Comparison of ENCODE assay signal across 20 mouse cellular contexts in genomic region chr10:121379387-121379786, GRCm38 (mm10). TPM values are rescaled to one million over a fixed set of nuclear protein-coding genes. Genes with fewer than 3 reads are reported as not detected.
DNase-seq lines count a peak whose midpoint lies in the region; ATAC-seq and TF ChIP-seq lines count a peak whose summit lies in the region.
"Had no signal": no experiment of that assay in that cellular context is flagged by ENCODE, and none has a peak within 500 bp of the region (broad histone marks: within the 10 kb centered on the region; RNA-seq: fewer than 3 reads in every experiment).

No protein-coding gene starts in this region.

- H3K9me3 ChIP-seq in kidney, postnatal 0 days (replicated peaks; ENCODE audit: low read length) = no peaks in the 10 kb centered on the region
- H3K9me3 ChIP-seq: limb, embryonic 15.5 days; midbrain, embryonic 10.5 days; stomach, embryonic 15.5 days had no signal

- no peak for TF ChIP-seq POLR2A in testis, adult 2 months (IDR thresholded peaks at IDR 0.05; ENCODE audit: control insufficient read depth, low read depth, low read length)

- no peak for ATAC-seq in kidney, postnatal 0 days (replicated peaks; ENCODE audit: low FRiP score, low read depth)
- ATAC-seq: forebrain, embryonic 16.5 days; hindbrain, embryonic 16.5 days; Patski had no signal

- peaks cover 7% of the 10 kb centered on the region for H3K4me1 ChIP-seq in kidney, postnatal 0 days (replicated peaks; ENCODE audit: insufficient read depth, low read length)
- H3K4me1 ChIP-seq in testis, adult 2 months (ENCODE audit: control insufficient read depth, insufficient read depth, low read length) = no peaks in the 10 kb centered on the region; the same call in 1 of the 2 replicates
- H3K4me1 ChIP-seq: limb, embryonic 15.5 days; stomach, embryonic 15.5 days had no signal

- no peak overlapping the region for H3K4me2 ChIP-seq in kidney, postnatal 0 days (ENCODE audit: low read length)
- H3K4me2 ChIP-seq: limb, embryonic 15.5 days; stomach, embryonic 15.5 days had no signal

- no peaks in the 10 kb centered on the region for H3K27me3 ChIP-seq in kidney, postnatal 0 days (ENCODE audit: insufficient read depth, low read length)
- no peaks in the 10 kb centered on the region for H3K27me3 ChIP-seq in testis, adult 2 months (ENCODE audit: control insufficient read depth, insufficient read depth, low read length)
- H3K27me3 ChIP-seq: limb, embryonic 15.5 days; Patski; stomach, embryonic 15.5 days had no signal

- WGBS in kidney, postnatal 0 days = 97% methylated on average over 3 of the region's 3 CpGs

- H3K9ac ChIP-seq in kidney, postnatal 0 days (ENCODE audit: low read depth, low read length) = no peak overlapping the region
- H3K9ac ChIP-seq: limb, embryonic 15.5 days; stomach, embryonic 15.5 days had no signal

- no peak for DNase-seq in kidney, postnatal 0 days (ENCODE audit: low spot score)
- no peak for DNase-seq in kidney, adult 9 months
- no peak for DNase-seq in testis, postnatal 10 days (ENCODE audit: low spot score)
- DNase-seq in ZHBTc4 (ENCODE audit: low read depth, low spot score) = peak; percentile 35
- no peak for DNase-seq in urinary bladder, postnatal 14 days (ENCODE audit: low spot score)
- DNase-seq in cerebellum, adult 11-12 months = no peak
- DNase-seq: cerebellum, adult 9-10 months; gastrocnemius, postnatal 14 days; heart, postnatal 14 days; lung, postnatal 36 days; retina, postnatal 1 day; thymus, postnatal 4 days had no signal

- no peak overlapping the region for H3K27ac ChIP-seq in kidney, postnatal 0 days
- no peak overlapping the region for H3K27ac ChIP-seq in testis, adult 2 months (ENCODE audit: control insufficient read depth, insufficient read depth, low read depth, low read length)
- H3K27ac ChIP-seq: limb, embryonic 15.5 days; midbrain, embryonic 10.5 days; stomach, embryonic 15.5 days had no signal

- TF ChIP-seq CTCF in kidney, postnatal 0 days (IDR thresholded peaks at IDR 0.05; ENCODE audit: low read depth) = peak; percentile 29; the same call in 1 of the 2 replicates
- TF ChIP-seq CTCF in testis, adult 2 months (IDR thresholded peaks at IDR 0.05; ENCODE audit: control insufficient read depth, insufficient read depth, insufficient replicate concordance, low read depth, low read length) = peak; percentile 45; the same call in 1 of the 2 replicates

- H3K36me3 ChIP-seq in kidney, postnatal 0 days (ENCODE audit: insufficient read depth, low read length) = peaks cover 55% of the 10 kb centered on the region
- no peaks in the 10 kb centered on the region; the same call in 1 of the 2 replicates for H3K36me3 ChIP-seq in testis, adult 2 months (ENCODE audit: control insufficient read depth, insufficient read depth, low read length)

- no peak overlapping the region for H3K4me3 ChIP-seq in kidney, postnatal 0 days (replicated peaks; ENCODE audit: low read depth, low read length)
- H3K4me3 ChIP-seq in testis, adult 2 months (ENCODE audit: control insufficient read depth, low read depth, low read length) = no peak overlapping the region
- H3K4me3 ChIP-seq: limb, embryonic 15.5 days; midbrain, embryonic 10.5 days; myocyte; stomach, embryonic 15.5 days had no signal

RNA-seq across cellular contexts. Expression of gene Gns, which starts 14.5 kb away (rescaled TPM):
- polyA plus RNA-seq in kidney, postnatal 0 days (2015; fragmentation: Nextera tagmentation; extraction: Ambion mirVana) = 62.3 and 63.2 TPM in 2 replicates
- polyA plus RNA-seq in testis, adult 2 months (2012; rRNA removed) = 14.5 and 14.7 TPM in 2 replicates

RNA-seq across cellular contexts. Expression of gene Tbc1d30, which starts 28.3 kb away (rescaled TPM):
- polyA plus RNA-seq in kidney, postnatal 0 days (2015; fragmentation: Nextera tagmentation; extraction: Ambion mirVana) = 0.52 and 0.53 TPM in 2 replicates
- polyA plus RNA-seq in testis, adult 2 months (2012; rRNA removed) = 1.1 and 1.3 TPM in 2 replicates
- polyA plus RNA-seq: myocyte had no signal
